Mouse (Mus musculus): ENCODE data around the gene Defb6.

The Defb6 gene

GRCm38 (mm10) chr8:19225161-19225560 is at the start of gene Defb6:
Defb6 (plus strand) TSS chr8:19225478.
- WGBS, result 53% methylated on average over 1 of the region's 1 CpGs

- WGBS, result 65% methylated on average over 1 of the region's 1 CpGs
Measured at GRCm38 (mm10) chr8:19238101-19238500, 12.8 kb downstream of the Defb6 start.

- 71% methylated on average over 2 of the region's 2 CpGs for WGBS
Measured at GRCm38 (mm10) chr8:19239616-19240015, 14.3 kb downstream of the Defb6 start, which contains the start of gene Defb46. Defb46 (plus strand) TSS chr8:19239916.

GRCm38 (mm10) chr8:19247280-19247679 is 22.0 kb downstream of the Defb6 start, which contains the start of gene Defb5:
Defb5 (plus strand) TSS chr8:19247580.
- WGBS, result 94% methylated on average over 5 of the region's 5 CpGs

GRCm38 (mm10) chr8:19259667-19260066 is 34.4 kb downstream of the Defb6 start:
- 53% methylated on average over 3 of the region's 3 CpGs for WGBS

All from cerebral cortex, adult 2 months (tissue).